ENCODE assay signal across 8 mouse cellular contexts in the genomic region with DNA sequence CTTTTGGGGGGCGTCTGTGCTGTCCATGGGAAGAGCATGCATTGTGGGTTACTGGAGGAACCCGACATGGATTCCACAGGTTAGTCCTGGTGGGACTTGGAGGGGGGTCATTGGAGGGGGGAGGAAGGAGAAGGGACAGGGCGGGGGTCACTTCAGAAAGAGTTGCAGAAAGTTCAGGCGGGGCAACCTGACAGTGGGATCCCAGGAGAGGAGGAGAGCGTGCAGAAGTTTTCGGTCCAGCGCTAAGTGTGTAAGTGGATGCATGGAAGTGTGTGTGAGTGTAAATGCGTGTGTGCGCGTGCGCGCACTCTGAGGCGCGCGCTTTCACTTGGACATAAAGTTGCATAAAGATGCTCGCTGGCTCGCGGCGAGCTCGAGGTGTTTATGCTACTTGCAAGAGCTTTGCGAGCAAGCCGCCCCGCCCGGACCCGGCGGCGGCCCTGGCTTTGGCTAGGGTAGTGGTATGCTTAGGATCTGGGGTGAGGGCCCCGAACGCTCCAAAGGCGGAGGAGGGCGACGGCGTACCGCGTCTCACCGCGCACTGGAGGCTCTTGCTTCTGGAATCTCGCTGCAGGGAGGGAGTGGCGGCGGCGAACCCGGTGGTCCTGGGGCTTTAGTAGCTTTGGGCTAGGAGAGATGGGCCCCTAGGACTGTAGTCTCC. TPM values are rescaled to one million over a fixed set of nuclear protein-coding genes. Genes with fewer than 3 reads are reported as not detected.
A peak's percentile ranks its signal among the peaks of the same experiment; 100 is the strongest.
DNase-seq lines count a peak whose midpoint lies in the region; ATAC-seq lines count a peak whose summit lies in the region.

No protein-coding gene starts in this region.

- no peak overlapping the region for H3K9ac ChIP-seq in kidney, embryonic 14.5 days (ENCODE audit: low read depth, low read length)
- peak overlapping the region; percentile 94 for H3K9ac ChIP-seq in midbrain, embryonic 11.5 days (ENCODE audit: low read length)

- no peaks in the 10 kb centered on the region for H3K9me3 ChIP-seq in kidney, embryonic 14.5 days (ENCODE audit: control insufficient read depth, low read length)
- no peaks in the 10 kb centered on the region for H3K9me3 ChIP-seq in midbrain, embryonic 11.5 days (ENCODE audit: control insufficient read depth, low read length)

- H3K36me3 ChIP-seq in kidney, embryonic 14.5 days (ENCODE audit: control insufficient read depth, insufficient read depth, low read length): no peaks in the 10 kb centered on the region
- no peaks in the 10 kb centered on the region for H3K36me3 ChIP-seq in midbrain, embryonic 11.5 days (ENCODE audit: control insufficient read depth, insufficient read depth, low read length)

- no peak overlapping the region for H3K27ac ChIP-seq in kidney, embryonic 14.5 days (ENCODE audit: low read depth, low read length)
- H3K27ac ChIP-seq in brown adipose tissue, adult 24 weeks (replicated peaks; ENCODE audit: low read depth, low read length): no peak overlapping the region
- H3K27ac ChIP-seq in midbrain, embryonic 11.5 days (ENCODE audit: low read depth, low read length): peak overlapping the region; percentile 99

- intact Hi-C loops in heart, postnatal 10 days (cut with DNase I): loop anchor here (5.0 kb wide), 1 partner anchor 76 kb away; no protein-coding TSS in a partner anchor

- H3K4me2 ChIP-seq in kidney, embryonic 14.5 days (replicated peaks; ENCODE audit: low read depth, low read length): peak overlapping the region; percentile 38
- peak overlapping the region; percentile 90 for H3K4me2 ChIP-seq in midbrain, embryonic 11.5 days

- H3K4me3 ChIP-seq in kidney, embryonic 14.5 days (ENCODE audit: low read length): peak overlapping the region; percentile 33
- H3K4me3 ChIP-seq in brown adipose tissue, adult 24 weeks (ENCODE audit: insufficient read depth, low read depth, low read length): peak overlapping the region; percentile 32; the same call in 1 of the 2 replicates
- H3K4me3 ChIP-seq in midbrain, embryonic 11.5 days (ENCODE audit: low read depth, low read length): peak overlapping the region; percentile 79

- peaks cover 26% of the 10 kb centered on the region for H3K4me1 ChIP-seq in kidney, embryonic 14.5 days (ENCODE audit: control insufficient read depth, insufficient read depth, low read length)
- H3K4me1 ChIP-seq in brown adipose tissue, adult 24 weeks (ENCODE audit: control insufficient read depth, insufficient read depth, insufficient read length, low read length): peaks cover 4% of the 10 kb centered on the region
- H3K4me1 ChIP-seq in midbrain, embryonic 11.5 days (ENCODE audit: control insufficient read depth, insufficient read depth, low read length): peaks cover 33% of the 10 kb centered on the region

- H3K27me3 ChIP-seq in kidney, embryonic 14.5 days (ENCODE audit: control insufficient read depth, insufficient read depth, low read length): peaks cover 87% of the 10 kb centered on the region
- H3K27me3 ChIP-seq in midbrain, embryonic 11.5 days (ENCODE audit: control insufficient read depth, insufficient read depth, low read length): peaks cover 14% of the 10 kb centered on the region; the same call in 1 of the 2 replicates

- WGBS in kidney, embryonic 14.5 days: 1% methylated on average over 39 of the region's 42 CpGs
- WGBS in midbrain, embryonic 11.5 days: 0% methylated on average over 42 of the region's 42 CpGs

- DNase-seq in kidney, adult 11 months: no peak
- peak; percentile 24 to 27 for DNase-seq in heart, postnatal 10 days
- DNase-seq in midbrain, embryonic 11.5 days (ENCODE audit: low spot score, missing footprints): peak; percentile 97
- DNase-seq in Muller cell, postnatal 12 days (ENCODE audit: inconsistent ontology term): no peak
- DNase-seq in left cerebral cortex, adult 9 months (ENCODE audit: low spot score in 2 of 2): no peak
- no peak for DNase-seq in thymus, postnatal 14 days

- no peak for ATAC-seq in kidney, embryonic 14.5 days (ENCODE audit: low FRiP score, low TSS enrichment)
- ATAC-seq in midbrain, embryonic 11.5 days (ENCODE audit: low FRiP score): 0 out of 2 replicates have a peak, but pooled peaks have one; percentile 3

RNA-seq across cellular contexts. Expression of a gene that starts 0.7 kb away (rescaled TPM):
- polyA plus RNA-seq in kidney, embryonic 14.5 days (2014; fragmentation: Nextera tagmentation; extraction: Ambion mirVana): 0.17 and 0.19 TPM in 2 replicates
- polyA plus RNA-seq in brown adipose tissue, adult 24 weeks (2012; ENCODE audit: insufficient read depth, insufficient read length, missing spikeins): 0.32 TPM in 1 of 2 replicates, not detected in the other
- total RNA-seq in heart, postnatal 10 days (2021): under 1 TPM; 0.10 TPM
- 64.7 and 68.0 TPM in 2 replicates for polyA plus RNA-seq in midbrain, embryonic 11.5 days (2014; fragmentation: Nextera tagmentation; extraction: Ambion mirVana)

Comparison
In these comparisons a context has a peak if more than half of its experiments do, and no peak if none do; other contexts are left out.
1. DNase-seq: peak in heart, postnatal 10 days (2 of 2) and midbrain, embryonic 11.5 days (single experiment); none in kidney, adult 11 months (single experiment), Muller cell, postnatal 12 days (single experiment), left cerebral cortex, adult 9 months (0 of 2) and thymus, postnatal 14 days (single experiment).
2. RNA of a gene that starts 0.7 kb away (polyA plus RNA-seq): 64.7 to 68.0 TPM in midbrain, embryonic 11.5 days; 0.32 TPM in brown adipose tissue, adult 24 weeks and 0.17 to 0.19 TPM in kidney, embryonic 14.5 days; every median in the first group is over 10 times any median in the second.
3. Peak in every context shown above with its lines, with median percentiles within 50 percentile points of each other: H3K4me3 ChIP-seq.